Mouse (Mus musculus) left cerebral cortex, adult 2 months (tissue): ENCODE measurements around the gene Icmt. TPM values are rescaled to one million over a fixed set of nuclear protein-coding genes. Genes with fewer than 3 reads are reported as not detected.

Source experiments
- DNase-seq, 2 experiments: peaks; one replicate each; pipeline ENCODE4 v3.0.0; 2021 to 2022; ENCODE audit warnings: low spot score in 2 of 2, mixed read lengths in 1 of 2; ENCODE audit errors: extremely low spot score in 1 of 2
- H3K27ac ChIP-seq: fragments of 200-600 bp; 2 replicates; pipeline ENCODE4 v1.8.1; 2022
- H3K4me3 ChIP-seq: fragments of 200-600 bp; 2 replicates; pipeline ENCODE4 v1.8.1; 2022
- CTCF ChIP-seq: fragments of 200-600 bp; IDR thresholded peaks from 2 replicates; pipeline ENCODE4 v1.8.1; 2022; ENCODE audit warnings: antibody characterized with exemption, mild to moderate bottlenecking, moderate library complexity
- intact Hi-C: fragments of 180-260 bp; cut with DNase I; formaldehyde crosslinking; loops from one replicate; pipeline ENCODE4 v1.15.1; 2025
- total RNA-seq, 2 experiments: library from RNA; stranded (reverse); gene quantifications; 2 replicates each; pipeline ENCODE4 v1.2.3; 2021

Gene Icmt
- total RNA-seq, 2 experiments from 2014 or later, result 49.8 to 54.3 TPM

GRCm38 (mm10) chr4:152277916-152278315 is 19.1 kb upstream of the Icmt start:
- DNase-seq, result no peak
- intact Hi-C loops, result no loop called here
- no peak overlapping the region for H3K27ac ChIP-seq
- H3K4me3 ChIP-seq, result no peak overlapping the region
- TF ChIP-seq CTCF, result no peak; the same call in 1 of the 2 replicates

DNA sequence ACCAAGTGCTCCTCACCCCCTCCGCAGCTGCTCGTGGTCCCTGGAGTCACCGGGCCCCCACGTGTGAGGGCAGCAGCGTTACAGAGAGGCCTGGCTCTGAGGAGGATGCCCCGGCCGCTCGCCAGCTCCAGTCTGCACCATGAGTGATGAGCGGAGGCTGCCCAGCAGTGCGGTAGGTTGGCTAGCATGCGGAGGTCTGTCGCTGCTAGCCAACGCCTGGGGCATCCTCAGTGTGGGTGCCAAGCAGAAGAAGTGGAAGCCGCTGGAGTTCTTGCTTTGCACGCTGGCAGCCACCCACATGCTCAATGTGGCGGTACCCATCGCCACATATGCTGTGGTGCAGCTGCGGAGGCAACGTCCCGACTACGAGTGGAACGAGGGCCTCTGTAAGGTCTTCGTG is 18.0 kb upstream of the Icmt start:
- H3K27ac ChIP-seq, result no peak overlapping the region
- TF ChIP-seq CTCF, result no peak
- no peak overlapping the region for H3K4me3 ChIP-seq
- DNase-seq, result peak; percentile 43 to 56
- intact Hi-C loops, result no loop called here

DNA sequence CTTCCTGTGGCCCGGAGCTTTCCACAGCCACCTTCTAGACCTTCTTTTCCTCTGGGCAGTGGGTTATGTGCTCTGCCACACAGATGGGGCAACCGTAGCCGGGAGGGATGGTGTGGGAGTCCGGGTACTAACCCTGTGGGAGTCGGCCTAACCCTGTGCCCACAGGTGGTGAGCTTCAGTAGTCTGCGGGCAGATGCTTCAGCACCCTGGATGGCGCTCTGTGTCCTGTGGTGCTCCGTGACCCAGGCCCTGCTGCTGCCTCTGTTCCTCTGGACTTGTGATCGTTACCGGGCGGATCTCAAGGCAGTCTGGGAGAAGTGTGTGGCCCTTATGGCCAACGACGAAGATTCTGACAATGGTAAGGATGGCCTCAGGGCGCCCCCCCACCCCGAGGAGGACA is 15.4 kb upstream of the Icmt start:
- Histone ChIP-seq H3K27ac (no peak overlapping the region), H3K4me3 (no peak overlapping the region)
- TF ChIP-seq CTCF, result no peak
- intact Hi-C loops, result no loop called here
- no peak for DNase-seq

GRCm38 (mm10) chr4:152282721-152283120 is 14.3 kb upstream of the Icmt start:
- intact Hi-C loops, result no loop called here
- no peak overlapping the region for H3K27ac ChIP-seq
- TF ChIP-seq CTCF, result no peak
- peak overlapping the region; percentile 39 for H3K4me3 ChIP-seq
- no peak for DNase-seq

DNA sequence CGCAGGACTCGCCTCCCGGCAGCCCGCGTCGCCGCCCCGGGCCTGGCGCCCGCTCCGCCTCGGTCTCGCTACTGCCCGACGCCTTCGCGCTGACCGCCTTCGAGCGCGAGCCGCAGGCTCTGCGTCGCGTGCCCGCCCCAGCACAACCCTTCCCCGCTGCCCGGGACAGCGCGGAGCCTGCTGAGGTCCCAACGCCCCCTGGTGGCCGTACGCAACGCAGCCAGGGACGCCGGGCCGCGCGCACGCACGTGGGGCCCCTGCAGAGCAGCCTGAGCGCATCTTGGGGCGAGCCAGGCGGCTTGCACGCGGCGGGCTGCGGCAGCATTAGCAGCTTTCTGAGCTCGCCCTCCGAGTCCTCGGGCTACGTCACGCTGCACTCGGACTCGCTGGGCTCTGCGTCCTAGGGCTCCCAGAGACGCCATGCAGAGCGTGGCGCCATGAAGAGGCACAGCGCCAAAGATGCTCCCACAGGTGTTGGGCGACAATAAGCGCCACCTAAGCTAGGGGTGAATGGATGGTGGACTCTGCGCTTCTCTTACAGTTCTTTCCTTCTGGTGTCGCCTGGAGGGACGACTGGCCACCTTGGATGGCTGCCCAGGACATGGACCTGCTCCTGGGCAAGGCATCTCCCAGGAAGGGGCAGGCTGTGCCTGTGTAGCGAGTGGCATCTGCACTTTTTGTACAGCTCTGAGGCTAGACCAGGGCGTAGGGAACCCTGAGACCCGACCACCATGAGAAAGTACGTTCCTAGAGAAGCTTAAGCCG is 13.7 kb upstream of the Icmt start:
- peak; percentile 94 for TF ChIP-seq CTCF
- peak; percentile 85 to 88 for DNase-seq
- Histone ChIP-seq H3K4me3 (peak overlapping the region; percentile 39), H3K27ac (no peak overlapping the region)
- intact Hi-C loops, result no loop called here

DNA sequence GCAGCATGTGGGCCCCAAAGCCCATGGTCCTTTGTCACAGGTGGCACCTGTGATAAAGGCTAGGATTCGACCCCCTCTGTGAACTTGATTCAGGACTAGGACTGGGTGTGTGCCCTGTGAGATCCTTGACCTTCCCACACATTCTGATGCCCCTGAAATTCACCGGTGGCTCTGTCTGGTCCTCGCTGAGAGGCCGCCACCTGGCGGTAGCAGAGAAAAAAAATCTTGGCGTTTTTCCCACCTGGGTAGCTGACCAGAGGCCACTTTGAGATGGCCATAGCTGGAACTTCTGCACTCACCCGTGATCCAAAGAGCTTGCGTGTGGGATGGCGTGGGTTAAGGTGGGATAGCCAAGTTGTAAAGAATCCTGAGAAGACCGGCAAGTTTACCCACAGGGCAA is 11.5 kb upstream of the Icmt start:
- peak; percentile 72 for TF ChIP-seq CTCF
- intact Hi-C loops, result loop anchor here (2.0 kb wide), 1 partner anchor 113 kb away; no protein-coding TSS in a partner anchor
- H3K4me3 ChIP-seq, result no peak overlapping the region
- H3K27ac ChIP-seq, result no peak overlapping the region
- peak; percentile 46 to 48 for DNase-seq

DNA sequence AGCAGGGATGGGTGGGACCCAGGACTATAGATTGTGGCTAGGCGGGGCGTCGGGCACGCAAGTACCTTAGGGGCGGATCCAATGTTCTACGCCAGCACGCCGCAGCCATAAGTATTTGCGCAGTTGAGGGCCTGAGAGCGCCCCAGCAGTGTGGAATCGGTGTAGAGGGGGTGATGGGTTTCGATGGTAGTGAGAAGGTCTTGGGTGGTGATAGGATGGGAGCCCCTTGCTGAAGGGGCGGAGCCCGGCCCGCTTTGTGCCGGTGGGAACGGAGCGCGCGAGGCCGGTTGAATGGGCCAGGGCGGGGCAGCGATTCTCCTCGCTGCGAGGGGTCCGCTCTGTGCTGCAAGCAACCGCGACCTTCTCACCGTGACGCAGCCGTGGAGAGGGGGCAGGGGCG is 10.8 kb upstream of the Icmt start:
- intact Hi-C loops, result no loop called here
- TF ChIP-seq CTCF, result no peak
- peak overlapping the region; percentile 52 for H3K4me3 ChIP-seq
- H3K27ac ChIP-seq, result peak overlapping the region; percentile 4; the same call in 1 of the 2 replicates
- DNase-seq, result peak; percentile 42 to 45

GRCm38 (mm10) chr4:152286887-152287286 is 10.1 kb upstream of the Icmt start:
- no peak for TF ChIP-seq CTCF
- peak overlapping the region; percentile 52 for H3K4me3 ChIP-seq
- no peak for DNase-seq
- no peak overlapping the region for H3K27ac ChIP-seq
- intact Hi-C loops, result no loop called here

DNA sequence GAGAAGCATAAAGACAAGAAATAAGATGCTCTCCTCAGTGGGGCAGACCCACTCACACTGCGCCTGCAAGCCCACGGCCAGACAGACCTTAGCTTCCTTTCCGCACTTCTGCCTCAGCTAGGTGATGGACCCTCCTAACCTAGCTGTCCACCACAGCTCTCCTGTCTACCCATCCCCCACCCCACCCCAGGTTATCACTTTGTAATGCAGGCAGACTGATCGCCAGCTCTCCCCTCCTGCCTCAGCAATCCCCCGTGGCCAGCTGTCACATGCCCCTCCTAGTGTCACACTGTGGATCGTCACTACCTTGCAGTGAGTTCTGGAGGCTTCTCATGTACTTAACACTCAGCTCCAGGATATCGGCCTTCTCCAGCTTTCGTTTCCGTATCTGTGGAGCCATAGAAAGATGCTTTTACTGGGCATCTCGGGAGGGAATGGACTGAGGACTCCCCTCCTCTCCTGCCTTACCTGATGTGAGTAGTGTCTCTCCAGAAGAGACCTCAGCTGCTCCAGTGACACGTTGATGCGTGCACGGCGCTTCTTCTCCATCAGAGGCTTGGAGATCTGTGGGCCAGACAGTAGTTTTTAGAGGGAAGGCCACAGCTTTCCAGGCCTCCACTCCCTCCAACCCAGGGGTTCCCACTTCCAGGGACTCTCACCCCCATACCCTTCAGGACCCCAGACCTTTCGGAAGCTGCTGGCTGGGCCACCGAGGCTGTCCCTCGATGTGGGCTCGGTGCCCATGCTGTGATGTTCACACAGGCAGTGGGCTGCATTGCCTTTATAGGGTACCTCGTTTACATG is 9.5 kb upstream of the Icmt start:
- Histone ChIP-seq H3K27ac (no peak overlapping the region), H3K4me3 (no peak overlapping the region)
- TF ChIP-seq CTCF, result no peak
- no peak for DNase-seq
- intact Hi-C loops, result no loop called here

DNA sequence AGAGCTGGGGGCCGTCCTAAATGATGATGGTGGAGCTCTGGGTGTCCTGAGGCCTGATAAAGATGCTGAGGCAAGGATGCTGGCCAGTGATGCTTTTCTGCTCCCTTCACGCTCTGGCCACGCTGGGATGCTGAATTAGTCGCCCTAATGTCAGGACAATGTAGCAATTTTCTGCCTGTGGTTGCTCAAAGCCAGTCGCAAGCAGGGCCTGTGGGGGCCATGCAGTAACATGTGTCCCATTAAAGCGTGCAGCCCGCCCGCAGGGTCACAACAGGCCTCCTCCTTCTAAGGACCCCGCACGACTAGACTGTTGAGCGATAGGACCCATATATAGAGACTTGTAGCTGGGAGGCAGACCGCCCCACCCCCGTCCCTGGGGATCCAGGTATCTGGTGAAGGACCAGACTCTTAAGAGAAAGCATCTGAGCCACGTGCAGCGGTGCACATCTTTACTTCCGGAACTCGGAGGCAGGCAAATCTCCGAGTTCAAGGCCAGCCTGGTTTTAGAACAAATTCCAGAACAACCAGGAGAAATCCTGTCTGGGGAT is 8.6 kb upstream of the Icmt start:
- TF ChIP-seq CTCF, result no peak

GRCm38 (mm10) chr4:152290385-152290784 is 6.6 kb upstream of the Icmt start:
- H3K27ac ChIP-seq, result no peak overlapping the region
- no peak for TF ChIP-seq CTCF
- DNase-seq, result no peak
- intact Hi-C loops, result no loop called here
- peak overlapping the region; percentile 8; the same call in 1 of the 2 replicates for H3K4me3 ChIP-seq

More for the DNA sequence above, 8.6 kb upstream of the Icmt start:
- intact Hi-C loops, result no loop called here
- DNase-seq, result no peak
- H3K4me3 ChIP-seq, result no peak overlapping the region
- no peak overlapping the region for H3K27ac ChIP-seq

DNA sequence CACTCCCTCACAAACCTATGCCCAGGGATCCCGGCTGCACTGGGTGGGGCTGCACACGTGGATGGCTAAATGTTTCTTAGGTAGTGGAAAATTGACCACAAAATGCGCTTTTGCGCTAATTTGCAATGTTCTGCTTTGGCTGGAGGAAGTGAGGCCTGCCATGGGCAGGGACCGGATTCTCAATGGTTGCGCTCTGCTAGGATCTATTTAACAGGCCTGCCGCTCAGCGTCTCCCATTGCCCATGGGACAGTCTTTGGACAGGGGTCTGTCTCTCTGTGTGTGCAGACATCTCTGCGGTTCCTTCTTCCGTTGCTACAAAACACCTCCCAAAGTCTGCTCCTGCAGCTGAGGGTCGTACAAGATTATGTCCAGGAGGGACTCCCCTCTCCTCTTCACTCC is 6.0 kb upstream of the Icmt start:
- intact Hi-C loops, result no loop called here
- Histone ChIP-seq H3K4me3 (no peak overlapping the region), H3K27ac (no peak overlapping the region)
- TF ChIP-seq CTCF, result no peak
- no peak for DNase-seq
